Mouse (Mus musculus) embryonic facial prominence, embryonic 13.5 days (tissue): Measurements from ENCODE around the gene Zfp53. TPM values are rescaled to one million over a fixed set of nuclear protein-coding genes. Genes with fewer than 3 reads are reported as not detected.
"Not testable (repeated sequence)": the region's sequence is repeated elsewhere in the genome, so short reads cannot be mapped to it uniquely, and the experiment has no call there.

ENCODE experiments used
- ATAC-seq: fragments of 200-750 bp; cut with Nextera tagmentation; 2 replicates; pipeline ENCODE4 v1.8.0; 2017; ENCODE audit warnings: low read depth; ENCODE audit not compliant: insufficient number of reproducible peaks, insufficient read depth, low FRiP score, low TSS enrichment
- H3K27ac ChIP-seq: fragments of 300-500 bp; sonication (generic); 2 replicates; pipeline ENCODE4 v1.5.1; 2015; ENCODE audit warnings: moderate library complexity, mild to moderate bottlenecking, inconsistent platforms
- H3K27me3 ChIP-seq: fragments of 300-500 bp; sonication (generic); 2 replicates; pipeline ENCODE4 v1.6.1; 2015; ENCODE audit warnings: mild to moderate bottlenecking, inconsistent platforms
- H3K36me3 ChIP-seq: fragments of 300-500 bp; sonication (generic); 2 replicates; pipeline ENCODE4 v1.6.1; 2015; ENCODE audit warnings: mild to moderate bottlenecking, inconsistent platforms
- H3K4me1 ChIP-seq: fragments of 300-500 bp; sonication (generic); 2 replicates; pipeline ENCODE4 v1.6.1; 2015; ENCODE audit warnings: inconsistent platforms
- H3K4me2 ChIP-seq: fragments of 300-500 bp; sonication (generic); 2 replicates; pipeline ENCODE4 v1.6.1; 2015; ENCODE audit warnings: moderate library complexity, mild to moderate bottlenecking, inconsistent platforms
- H3K4me3 ChIP-seq: fragments of 300-500 bp; sonication (generic); 2 replicates; pipeline ENCODE4 v1.5.1; 2015; ENCODE audit warnings: mild to moderate bottlenecking, inconsistent platforms
- H3K9ac ChIP-seq: fragments of 300-500 bp; sonication (generic); 2 replicates; pipeline ENCODE4 v1.6.1; 2015; ENCODE audit warnings: mild to moderate bottlenecking, inconsistent platforms
- H3K9me3 ChIP-seq: fragments of 300-500 bp; sonication (generic); 2 replicates; pipeline ENCODE4 v1.6.1; 2016; ENCODE audit warnings: inconsistent platforms
- whole genome bisulfite sequencing: fragments of 180-500 bp; shearing (Covaris S2); methylation state at CpG from one replicate; pipeline ENCODE4 v1.1.7; 2015; ENCODE audit warnings: mixed read lengths; 5-methylcytosine and 5-hydroxymethylcytosine counted together
- polyA plus RNA-seq: library from polyadenylated mRNA; unstranded; fragments of >200 nt; fragmentation: Nextera tagmentation; extraction: Ambion mirVana; gene quantifications from 2 replicates; pipeline ENCODE4 v1.2.1, GENCODE M21; 2015

The Zfp53 gene
- polyA plus RNA-seq, result 9.5 and 10.5 TPM in 2 replicates

DNA sequence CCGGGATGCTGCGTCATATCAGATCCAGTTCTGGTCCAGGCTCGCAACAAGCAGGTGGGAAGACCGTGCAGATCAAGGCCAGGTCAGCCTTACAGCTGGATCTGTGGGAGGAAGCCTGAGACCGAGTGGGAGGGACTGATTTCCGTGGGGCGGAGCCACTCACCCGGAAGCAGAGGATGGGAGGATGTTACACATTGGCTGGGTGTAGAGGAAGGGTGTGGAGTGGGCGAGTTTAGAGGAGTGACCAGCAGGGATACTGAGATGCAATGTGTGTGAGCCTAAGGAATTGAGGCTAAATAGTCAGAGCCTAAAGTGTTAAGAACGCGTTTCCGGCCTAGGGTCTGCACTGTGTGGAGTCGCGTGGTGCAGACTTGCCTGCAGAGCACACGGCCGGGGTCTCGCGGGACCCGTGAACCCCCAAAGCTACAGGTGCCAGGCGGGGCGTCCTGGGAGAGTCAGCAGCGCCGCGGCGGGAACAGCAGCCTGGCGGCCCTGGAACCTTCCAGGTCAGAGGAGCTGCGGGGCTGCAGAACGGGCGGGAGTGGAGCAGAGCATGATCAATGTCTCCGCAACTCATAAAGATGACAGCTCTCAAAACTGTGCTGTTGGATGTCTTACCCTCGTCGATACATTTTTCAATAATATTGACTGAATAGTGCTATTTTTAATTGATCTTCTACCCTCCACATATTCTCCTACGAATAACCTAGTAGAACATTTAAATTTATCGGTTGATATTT lies at the start of gene Zfp53:
Zfp53 (plus strand) TSS at position 239 of the 740 bp plus-strand sequence.
- Histone ChIP-seq H3K4me1 (peaks cover 5% of the 10 kb centered on the region; the same call in 1 of the 2 replicates), H3K36me3 (0 out of 2 replicates have a peak, but pooled peaks cover 5% of the 10 kb centered on the region), H3K27ac (peak within 1 kb of the TSS; percentile 71), H3K4me3 (peak within 1 kb of the TSS; percentile 82), H3K4me2 (peak within 1 kb of the TSS; percentile 71), H3K9ac (peak within 1 kb of the TSS; percentile 86), H3K9me3 (no peaks in the 10 kb centered on the region), H3K27me3 (no peaks in the 10 kb centered on the region)
- WGBS, result under 1% methylated on average over 34 of the region's 34 CpGs
- ATAC-seq, result peak; percentile 98

DNA sequence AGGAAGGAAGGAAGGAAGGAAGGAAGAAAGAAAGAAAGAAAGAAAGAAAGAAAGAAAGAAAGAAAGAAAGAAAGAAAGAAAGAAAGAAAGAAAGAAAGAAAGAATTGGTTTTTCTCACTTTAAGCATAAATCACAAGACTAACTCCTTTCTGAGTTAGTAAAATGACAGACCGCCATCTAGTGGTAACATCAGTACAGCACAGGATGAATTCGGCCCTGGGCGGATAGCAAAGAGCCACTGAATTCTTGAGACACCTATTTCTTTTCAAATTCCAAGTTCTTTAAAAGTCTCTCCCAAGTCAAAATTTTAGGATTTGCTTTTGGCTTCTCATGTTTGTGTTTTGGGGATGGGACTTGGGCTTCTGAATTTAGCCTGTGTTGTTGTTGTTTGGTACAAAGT lies 39.1 kb upstream of the Zfp53 start:
- Histone ChIP-seq H3K4me2 (peak overlapping the region; percentile 67), H3K36me3 (peaks cover 10% of the 10 kb centered on the region), H3K4me1 (peaks cover 7% of the 10 kb centered on the region), H3K4me3 (peak overlapping the region; percentile 66), H3K9me3 (no peaks in the 10 kb centered on the region), H3K27ac (peak overlapping the region; percentile 90), H3K27me3 (no peaks in the 10 kb centered on the region), H3K9ac (peak overlapping the region; percentile 61)
- WGBS, result 1% methylated on average over 3 of the region's 3 CpGs
- peak; percentile 73 for ATAC-seq

DNA sequence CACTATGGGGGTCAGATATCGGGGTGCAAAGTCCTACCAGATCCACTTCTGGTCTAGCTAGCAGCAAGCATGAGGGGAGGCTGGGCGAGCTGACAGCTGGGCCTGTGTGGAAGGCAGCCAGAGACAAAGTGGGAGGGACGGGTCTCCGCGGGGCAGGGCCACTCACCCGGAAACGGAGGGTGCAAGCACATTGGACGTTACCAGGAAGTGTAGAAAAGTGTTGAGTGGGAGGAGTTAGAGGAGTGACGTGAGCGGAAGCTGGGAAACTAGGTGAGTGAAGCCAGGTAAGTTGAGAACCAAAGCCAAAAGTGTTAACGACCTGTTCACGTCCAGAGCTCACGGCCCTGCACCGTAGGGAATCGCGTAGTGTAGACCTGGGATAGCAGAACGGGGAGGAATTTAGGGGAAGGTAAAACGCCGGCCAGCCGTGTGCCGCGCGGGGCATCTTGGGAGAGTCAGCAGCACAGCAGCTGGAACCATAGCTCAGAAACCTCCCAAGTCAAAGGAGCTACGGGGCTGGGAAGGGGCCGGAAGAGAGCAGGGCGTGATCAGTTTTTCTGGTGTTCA lies 38.6 kb upstream of the Zfp53 start, which contains the start of gene Zfp51:
Zfp51 (plus strand) TSS at position 237 of the 567 bp plus-strand sequence.
- Histone ChIP-seq H3K4me2 (peak within 1 kb of the TSS; percentile 67), H3K36me3 (peaks cover 10% of the 10 kb centered on the region), H3K27ac (peak within 1 kb of the TSS; percentile 90), H3K4me3 (peak within 1 kb of the TSS; percentile 66), H3K9me3 (no peaks in the 10 kb centered on the region), H3K4me1 (peaks cover 7% of the 10 kb centered on the region), H3K9ac (peak within 1 kb of the TSS; percentile 70), H3K27me3 (no peaks in the 10 kb centered on the region)
- under 1% methylated on average over 26 of the region's 26 CpGs for WGBS
- ATAC-seq, result peak; percentile 100

DNA sequence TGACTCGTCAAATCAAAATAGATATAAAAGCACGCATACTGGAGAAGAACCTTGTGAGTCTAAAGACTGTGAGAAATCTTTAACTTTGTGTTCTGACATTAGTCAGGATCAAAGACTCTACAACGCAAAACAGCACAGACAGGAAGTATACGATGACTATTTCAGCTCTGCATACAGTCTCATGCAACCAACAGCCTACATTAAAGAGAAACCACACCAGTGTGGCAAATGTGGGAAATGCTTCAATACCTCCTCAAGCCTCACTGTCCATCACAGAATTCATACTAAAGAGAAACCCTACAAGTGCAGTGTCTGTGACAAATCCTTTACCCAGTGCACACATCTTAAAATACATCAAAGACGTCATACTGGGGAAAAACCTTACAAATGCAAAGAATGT lies 25.2 kb upstream of the Zfp53 start:
- 91% methylated on average over 5 of the region's 5 CpGs for WGBS
- Histone ChIP-seq H3K9ac (no peak overlapping the region), H3K9me3 (no peaks in the 10 kb centered on the region), H3K36me3 (peaks cover 56% of the 10 kb centered on the region), H3K27me3 (no peaks in the 10 kb centered on the region), H3K4me1 (no peaks in the 10 kb centered on the region), H3K4me3 (no peak overlapping the region), H3K4me2 (no peak overlapping the region), H3K27ac (no peak overlapping the region)
- ATAC-seq, result no peak

DNA sequence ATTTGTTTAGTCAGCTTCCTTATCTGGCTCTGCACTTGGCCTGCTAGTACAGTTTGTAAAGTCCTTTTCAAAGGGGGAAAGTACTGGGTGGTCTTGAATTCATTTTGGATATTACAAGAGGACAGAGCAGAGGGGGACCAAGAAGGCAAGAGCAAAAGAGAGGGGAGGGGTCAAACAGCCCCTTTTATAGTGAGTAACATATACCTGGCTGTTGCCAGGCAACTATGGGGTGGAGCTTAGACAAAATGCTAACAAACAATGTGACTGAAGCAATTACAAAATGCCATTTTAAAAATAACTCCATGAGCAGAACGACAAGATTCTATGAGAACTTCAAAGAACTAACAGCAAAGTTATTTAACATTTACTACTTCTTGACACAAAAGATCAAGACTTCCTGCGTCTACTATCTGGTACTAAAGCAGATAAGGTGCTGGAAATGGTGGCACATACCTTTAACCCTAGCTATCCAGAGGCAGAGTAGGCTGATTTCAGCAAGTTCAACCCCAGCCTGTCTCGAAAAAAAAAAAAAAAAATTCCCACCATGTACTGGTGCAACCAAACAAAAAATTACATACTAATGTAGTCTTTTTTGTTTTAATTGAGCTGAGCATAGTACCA lies 16.7 kb upstream of the Zfp53 start:
- H3K27me3 ChIP-seq, result no peaks in the 10 kb centered on the region
- H3K4me1 ChIP-seq, result peaks cover 13% of the 10 kb centered on the region
- no peak for ATAC-seq
- no peaks in the 10 kb centered on the region for H3K9me3 ChIP-seq
- H3K4me3 ChIP-seq, result no peak overlapping the region
- H3K36me3 ChIP-seq, result no peaks in the 10 kb centered on the region
- H3K9ac ChIP-seq, result no peak overlapping the region
- 67% methylated on average over 3 of the region's 3 CpGs for WGBS
- H3K4me2 ChIP-seq, result no peak overlapping the region
- H3K27ac ChIP-seq, result no peak overlapping the region

DNA sequence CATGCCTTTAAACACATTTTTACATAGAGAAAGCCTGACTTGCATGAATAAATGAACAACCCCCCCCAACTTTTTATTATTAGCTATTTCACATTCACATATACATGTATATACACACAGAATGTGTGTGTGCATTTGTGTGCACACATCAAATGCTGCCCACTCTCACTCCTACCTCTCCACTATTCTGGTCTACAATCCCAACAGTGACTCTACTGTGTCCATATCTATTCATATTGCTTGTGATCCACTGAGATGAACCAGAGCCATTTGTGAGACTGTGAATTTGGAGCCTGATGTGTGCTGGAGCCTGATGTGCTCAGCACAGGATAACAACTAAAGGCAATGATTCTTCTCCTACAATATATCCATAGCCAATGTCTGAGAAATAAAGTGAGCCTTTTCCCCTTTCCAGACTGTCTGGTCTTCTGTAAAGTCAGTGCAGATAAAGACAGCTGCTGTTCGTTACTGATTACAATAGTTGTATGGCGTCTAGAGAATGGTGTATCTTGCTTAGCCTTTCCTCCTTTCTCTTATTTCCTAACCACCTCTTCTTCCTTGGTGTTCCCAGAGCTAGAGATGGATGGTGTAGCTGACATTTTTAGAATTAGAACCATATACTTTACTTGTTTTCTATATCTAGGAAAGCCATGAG lies 16.0 kb upstream of the Zfp53 start:
- WGBS, result 49% methylated on average over 2 of the region's 2 CpGs
- H3K27ac ChIP-seq, result no peak overlapping the region
- H3K4me1 ChIP-seq, result peaks cover 13% of the 10 kb centered on the region
- H3K4me3 ChIP-seq, result no peak overlapping the region
- no peaks in the 10 kb centered on the region for H3K9me3 ChIP-seq
- no peak for ATAC-seq
- H3K36me3 ChIP-seq, result no peaks in the 10 kb centered on the region
- H3K4me2 ChIP-seq, result peak overlapping the region; percentile 30; the same call in 1 of the 2 replicates
- no peaks in the 10 kb centered on the region for H3K27me3 ChIP-seq
- no peak overlapping the region for H3K9ac ChIP-seq

DNA sequence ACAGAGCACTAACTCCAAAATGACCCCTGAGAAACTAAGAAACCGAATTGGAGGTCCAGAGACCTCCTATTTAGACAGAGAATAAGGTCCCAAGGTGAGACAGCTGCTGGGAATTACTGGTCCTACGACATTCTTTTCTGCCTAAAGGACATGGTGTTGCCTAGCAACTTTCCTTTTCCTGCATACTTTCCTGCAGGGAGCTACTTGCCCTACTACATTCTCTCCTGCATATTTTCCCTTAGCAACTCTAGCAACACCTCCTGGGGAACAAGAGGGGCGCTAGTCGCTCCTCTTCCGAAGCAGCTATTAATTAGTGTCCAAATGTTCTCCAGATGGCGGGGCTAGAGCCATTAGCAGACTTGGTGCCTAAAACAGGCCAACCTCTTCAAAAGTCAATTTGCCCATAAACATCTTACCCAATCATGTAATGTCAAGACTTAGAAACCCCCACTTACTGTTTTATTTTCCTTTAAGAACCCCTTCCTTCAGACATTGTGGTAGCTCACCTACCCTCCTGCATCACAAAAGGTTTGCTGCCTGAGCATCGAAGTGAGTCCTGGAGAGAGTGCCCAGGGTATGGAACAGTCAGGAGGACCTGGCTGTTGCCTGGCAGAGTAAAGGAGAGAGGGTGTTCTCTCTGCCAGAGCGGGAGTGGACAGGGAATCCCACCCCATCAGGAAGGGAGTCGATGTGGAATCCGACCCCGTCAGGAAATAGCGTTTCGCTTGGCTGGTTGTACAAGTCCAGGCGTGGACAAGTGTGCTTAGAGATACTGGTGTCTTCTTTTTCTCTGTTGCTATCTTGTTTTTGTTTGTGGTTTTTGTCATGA lies 15.2 kb upstream of the Zfp53 start:
- Histone ChIP-seq H3K36me3 (no peaks in the 10 kb centered on the region), H3K4me2 (peak overlapping the region; percentile 30; the same call in 1 of the 2 replicates)
- ATAC-seq, result peak; percentile 79

DNA sequence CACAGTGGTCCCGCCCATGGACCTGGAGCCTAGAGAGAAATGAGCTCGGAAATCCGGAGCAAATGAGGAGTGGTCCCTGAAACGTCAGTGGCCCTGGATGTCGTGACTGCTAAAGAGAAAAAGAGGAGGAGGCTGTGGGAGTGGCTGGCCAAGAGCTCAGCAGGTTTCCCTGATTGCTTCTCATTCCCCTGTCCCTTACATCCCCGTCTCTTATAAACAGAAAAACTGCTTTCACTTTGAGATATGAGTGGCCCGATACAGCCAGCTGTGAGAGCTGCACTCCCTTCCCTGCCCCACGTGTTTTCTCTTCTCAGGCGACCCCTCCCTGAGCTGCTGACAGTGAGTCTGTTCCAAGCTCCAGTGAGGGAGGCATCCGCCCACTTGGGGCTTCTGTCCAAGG lies 14.1 kb upstream of the Zfp53 start:
- not testable (repeated sequence) for H3K27ac ChIP-seq, H3K9ac ChIP-seq, H3K27me3 ChIP-seq, ATAC-seq, H3K4me3 ChIP-seq, H3K36me3 ChIP-seq, H3K9me3 ChIP-seq
- Histone ChIP-seq H3K4me2 (peak overlapping the region; percentile 32; the same call in 1 of the 2 replicates), H3K4me1 (peaks cover 13% of the 10 kb centered on the region)
- WGBS, result 9% methylated on average over 10 of the region's 10 CpGs

More for the DNA sequence above, 15.2 kb upstream of the Zfp53 start:
- Histone ChIP-seq H3K4me1 (peaks cover 13% of the 10 kb centered on the region), H3K27me3 (no peaks in the 10 kb centered on the region), H3K4me3 (no peak overlapping the region), H3K9ac (no peak overlapping the region), H3K9me3 (no peaks in the 10 kb centered on the region), H3K27ac (peak overlapping the region; percentile 51)
- WGBS, result 10% methylated on average over 14 of the region's 14 CpGs

DNA sequence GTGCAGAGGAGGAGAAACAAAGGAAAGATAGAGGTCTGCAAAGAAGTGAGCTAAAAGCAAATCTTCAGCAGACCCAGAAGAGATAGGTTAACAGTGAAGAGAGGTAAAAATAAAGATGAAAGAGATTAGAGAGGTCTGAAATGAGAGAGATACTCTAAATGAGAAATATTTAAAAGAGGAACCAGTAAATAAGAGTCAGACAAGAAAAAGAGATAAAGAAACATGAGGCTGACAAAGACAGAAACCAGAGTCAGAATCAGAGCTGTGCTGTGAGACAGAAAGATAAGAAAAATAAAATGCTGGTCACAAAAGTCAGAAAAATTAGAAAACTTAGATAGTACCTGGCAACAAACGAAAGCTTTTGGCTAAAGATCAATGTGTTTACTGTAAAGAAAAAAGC lies 13.5 kb upstream of the Zfp53 start:
- peaks cover 13% of the 10 kb centered on the region for H3K4me1 ChIP-seq
- WGBS, result 79% methylated on average over 1 of the region's 1 CpGs
- H3K36me3 ChIP-seq, H3K9ac ChIP-seq, H3K9me3 ChIP-seq, H3K27ac ChIP-seq, H3K4me3 ChIP-seq, ATAC-seq, H3K27me3 ChIP-seq, H3K4me2 ChIP-seq: not testable (repeated sequence)

DNA sequence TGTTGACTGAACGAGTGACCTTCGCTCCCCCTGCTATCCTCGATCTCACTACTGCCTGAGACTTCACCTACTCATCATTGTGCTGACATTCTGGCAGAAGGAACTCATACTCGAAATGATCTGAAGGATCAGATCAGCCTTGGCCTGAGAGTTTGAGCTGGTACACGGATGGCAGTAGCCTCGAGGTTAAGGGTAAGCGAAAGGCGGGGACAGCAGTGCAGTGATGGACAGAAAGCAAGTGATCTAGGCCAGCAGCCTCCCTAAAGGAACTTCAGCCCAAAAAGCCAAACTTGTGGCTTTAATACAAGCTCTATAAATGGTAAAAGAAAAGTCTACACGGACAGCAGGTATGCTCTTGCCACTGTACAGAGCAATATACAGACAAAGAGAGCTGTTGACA lies 12.4 kb upstream of the Zfp53 start:
- not testable (repeated sequence) for H3K27ac ChIP-seq, H3K9ac ChIP-seq, ATAC-seq, H3K4me3 ChIP-seq, H3K4me2 ChIP-seq, H3K36me3 ChIP-seq, H3K27me3 ChIP-seq, H3K9me3 ChIP-seq
- peaks cover 13% of the 10 kb centered on the region for H3K4me1 ChIP-seq
- 89% methylated on average over 5 of the region's 9 CpGs for WGBS
